Mouse (Mus musculus) heart, embryonic 13.5 days (tissue): Measurements from ENCODE around the gene Tmem41b. TPM values are rescaled to one million over a fixed set of nuclear protein-coding genes. Genes with fewer than 3 reads are reported as not detected.

Source experiments
- ATAC-seq: fragments of 200-750 bp; cut with Nextera tagmentation; 2 replicates; pipeline ENCODE4 v1.8.0; 2017; ENCODE audit warnings: moderate TSS enrichment; ENCODE audit not compliant: insufficient number of reproducible peaks, low FRiP score, low TSS enrichment; ENCODE audit errors: extremely low read depth
- H3K27ac ChIP-seq: fragments of 300-500 bp; sonication (generic); replicated peaks from 2 replicates; pipeline ENCODE4 v1.5.1; 2015; ENCODE audit warnings: moderate library complexity, mild to moderate bottlenecking, inconsistent platforms
- H3K27me3 ChIP-seq: fragments of 300-500 bp; sonication (generic); replicated peaks from 2 replicates; pipeline ENCODE4 v1.6.1; 2015; ENCODE audit warnings: mild to moderate bottlenecking, inconsistent platforms
- H3K36me3 ChIP-seq: fragments of 300-500 bp; sonication (generic); 2 replicates; pipeline ENCODE4 v1.6.1; 2015; ENCODE audit warnings: mild to moderate bottlenecking, inconsistent platforms
- H3K4me1 ChIP-seq: fragments of 300-500 bp; sonication (generic); 2 replicates; pipeline ENCODE4 v1.6.1; 2015; ENCODE audit warnings: inconsistent platforms
- H3K4me2 ChIP-seq: fragments of 300-500 bp; sonication (generic); 2 replicates; pipeline ENCODE4 v1.6.1; 2015; ENCODE audit warnings: inconsistent platforms, mild to moderate bottlenecking, moderate library complexity
- H3K4me3 ChIP-seq: fragments of 300-500 bp; sonication (generic); 2 replicates; pipeline ENCODE4 v1.5.1; 2015; ENCODE audit warnings: moderate library complexity, mild to moderate bottlenecking, inconsistent platforms
- H3K9ac ChIP-seq: fragments of 300-500 bp; sonication (generic); 2 replicates; pipeline ENCODE4 v1.6.1; 2015; ENCODE audit warnings: inconsistent platforms, mild to moderate bottlenecking, moderate library complexity
- H3K9me3 ChIP-seq: fragments of 300-500 bp; sonication (generic); 2 replicates; pipeline ENCODE4 v1.6.1; 2016; ENCODE audit warnings: inconsistent platforms
- WGBS: fragments of 180-500 bp; shearing (Covaris S2); methylation state at CpG from one replicate; pipeline ENCODE4 v1.1.7; 2015; ENCODE audit warnings: mixed read lengths; 5-methylcytosine and 5-hydroxymethylcytosine counted together
- polyA plus RNA-seq: library from polyadenylated mRNA; unstranded; fragments of >200 nt; fragmentation: Nextera tagmentation; extraction: Ambion mirVana; gene quantifications from 2 replicates; pipeline ENCODE4 v1.2.1, GENCODE M21; 2015

Gene Tmem41b
- polyA plus RNA-seq, 1 experiment from 2014 or later = 42.6 TPM

- peak overlapping the region; percentile 90 for H3K4me3 ChIP-seq
- H3K9ac ChIP-seq = peak overlapping the region; percentile 99
- no peaks in the 10 kb centered on the region for H3K27me3 ChIP-seq
- H3K27ac ChIP-seq = peak overlapping the region; percentile 97
- H3K36me3 ChIP-seq = no peaks in the 10 kb centered on the region
- H3K4me2 ChIP-seq = peak overlapping the region; percentile 80
- ATAC-seq = no peak
- WGBS = 4% methylated on average over 18 of the region's 18 CpGs
- H3K9me3 ChIP-seq = no peaks in the 10 kb centered on the region
- H3K4me1 ChIP-seq = peaks cover 58% of the 10 kb centered on the region
Measured at GRCm38 (mm10) chr7:109958843-109959715, 27.6 kb downstream of the Tmem41b start.

GRCm38 (mm10) chr7:109957996-109958789, 28.5 kb downstream of the Tmem41b start:
- no peaks in the 10 kb centered on the region for H3K27me3 ChIP-seq
- peaks cover 62% of the 10 kb centered on the region for H3K4me1 ChIP-seq
- H3K4me2 ChIP-seq = peak overlapping the region; percentile 80
- 59% methylated on average over 8 of the region's 8 CpGs for WGBS
- H3K36me3 ChIP-seq = no peaks in the 10 kb centered on the region
- no peak for ATAC-seq
- H3K4me3 ChIP-seq = peak overlapping the region; percentile 90
- H3K27ac ChIP-seq = peak overlapping the region; percentile 97
- peak overlapping the region; percentile 99 for H3K9ac ChIP-seq
- no peaks in the 10 kb centered on the region for H3K9me3 ChIP-seq

- Histone ChIP-seq H3K27me3 (no peaks in the 10 kb centered on the region), H3K9ac (no peak overlapping the region; the same call in 1 of the 2 replicates), H3K9me3 (no peaks in the 10 kb centered on the region), H3K27ac (0 out of 2 replicates have a peak overlapping the region, but pooled peaks have one; percentile 10), H3K4me2 (no peak overlapping the region), H3K4me3 (no peak overlapping the region), H3K36me3 (no peaks in the 10 kb centered on the region), H3K4me1 (peaks cover 58% of the 10 kb centered on the region)
- no peak for ATAC-seq
- WGBS = 64% methylated on average over 6 of the region's 6 CpGs
Measured at GRCm38 (mm10) chr7:109954622-109955401, 31.9 kb downstream of the Tmem41b start.

- no peak overlapping the region for H3K4me2 ChIP-seq
- H3K27me3 ChIP-seq = no peaks in the 10 kb centered on the region
- WGBS = 73% methylated on average over 4 of the region's 4 CpGs
- no peak overlapping the region for H3K27ac ChIP-seq
- H3K4me3 ChIP-seq = no peak overlapping the region
- H3K4me1 ChIP-seq = peaks cover 50% of the 10 kb centered on the region
- ATAC-seq = no peak
- no peaks in the 10 kb centered on the region for H3K36me3 ChIP-seq
- H3K9ac ChIP-seq = no peak overlapping the region
- no peaks in the 10 kb centered on the region for H3K9me3 ChIP-seq
Measured at GRCm38 (mm10) chr7:109951297-109951696, 35.4 kb downstream of the Tmem41b start.

DNA sequence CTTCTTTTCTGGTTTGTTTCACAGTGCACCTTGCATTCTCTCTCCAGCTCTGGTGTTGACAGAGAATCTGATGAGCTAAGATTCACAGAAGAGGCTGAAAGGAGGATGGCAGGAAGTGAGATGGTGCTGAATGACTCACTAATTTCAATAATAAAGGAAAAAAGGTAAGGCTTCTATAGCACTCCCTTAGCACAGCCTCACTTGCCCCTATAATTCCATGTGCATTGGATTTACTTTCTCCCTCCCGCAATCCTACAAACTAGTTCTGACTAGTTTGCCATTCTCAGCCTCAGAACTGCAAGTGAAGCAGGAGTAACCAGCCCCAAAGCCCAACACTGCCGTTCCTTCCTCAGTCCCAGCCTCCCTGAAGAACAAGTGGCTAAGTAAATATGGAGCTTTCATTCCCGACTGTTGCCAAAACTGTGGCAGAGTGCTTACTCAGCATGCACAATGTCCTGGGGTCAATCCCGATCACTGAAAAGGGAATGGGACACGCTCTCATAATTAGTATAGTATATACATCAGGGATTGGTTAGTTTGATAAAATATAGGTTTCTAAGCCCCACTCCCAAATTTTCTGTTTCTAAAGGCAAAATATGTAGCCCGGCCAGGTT, 42.2 kb downstream of the Tmem41b start:
- WGBS = 48% methylated on average over 6 of the region's 6 CpGs
- ATAC-seq = 0 out of 2 replicates have a peak, but pooled peaks have one; percentile 14
- no peaks in the 10 kb centered on the region for H3K9me3 ChIP-seq
- H3K4me2 ChIP-seq = peak overlapping the region; percentile 16
- peaks cover 7% of the 10 kb centered on the region for H3K36me3 ChIP-seq
- H3K4me1 ChIP-seq = peaks cover 43% of the 10 kb centered on the region
- H3K9ac ChIP-seq = peak overlapping the region; percentile 57; the same call in 1 of the 2 replicates
- no peak overlapping the region for H3K4me3 ChIP-seq
- H3K27ac ChIP-seq = peak overlapping the region; percentile 33
- H3K27me3 ChIP-seq = no peaks in the 10 kb centered on the region

DNA sequence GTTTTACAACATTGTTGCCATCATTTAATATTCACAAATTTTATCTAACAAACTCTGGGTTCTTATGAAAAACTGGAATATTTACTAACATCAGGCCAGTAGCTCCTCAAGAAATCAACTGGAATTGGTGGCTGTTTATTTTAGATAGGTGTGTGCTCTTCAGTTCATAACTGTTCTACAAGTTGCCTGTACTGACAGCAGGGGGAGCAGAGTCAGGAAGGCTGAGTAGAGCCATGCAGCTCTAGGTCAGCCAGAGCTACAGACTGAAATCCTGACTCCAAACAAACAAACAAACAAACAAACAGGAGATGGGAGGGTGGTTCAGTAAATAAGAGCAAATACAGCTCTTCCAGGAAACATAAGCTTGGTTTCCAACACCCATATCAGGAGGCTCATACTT, 57.1 kb downstream of the Tmem41b start:
- no peak for ATAC-seq
- Histone ChIP-seq H3K4me1 (peaks cover under 1% of the 10 kb centered on the region; the same call in 1 of the 2 replicates), H3K27ac (no peak overlapping the region), H3K36me3 (peaks cover 80% of the 10 kb centered on the region), H3K9ac (no peak overlapping the region), H3K4me2 (no peak overlapping the region), H3K4me3 (no peak overlapping the region), H3K27me3 (no peaks in the 10 kb centered on the region), H3K9me3 (no peaks in the 10 kb centered on the region)

DNA sequence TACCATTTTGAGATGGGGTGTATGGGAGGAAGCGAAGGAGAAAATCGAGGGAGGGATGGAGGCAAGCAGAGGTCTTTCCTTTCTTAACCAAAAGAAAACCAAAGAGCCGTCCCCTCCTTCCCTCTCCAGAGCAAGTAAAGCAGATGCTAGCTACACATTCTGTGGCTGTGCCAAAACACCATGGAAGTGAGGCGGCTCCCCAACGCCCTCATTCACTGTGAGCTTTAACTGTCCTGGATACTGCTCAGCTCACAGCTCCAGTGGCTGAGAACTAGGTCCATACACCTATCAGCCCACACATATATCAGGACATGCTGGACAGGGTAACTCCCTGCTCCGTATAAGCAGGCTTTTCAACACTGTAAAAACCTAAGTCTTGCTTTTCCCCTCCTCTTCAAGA, 58.4 kb downstream of the Tmem41b start:
- Histone ChIP-seq H3K36me3 (peaks cover 74% of the 10 kb centered on the region), H3K27me3 (no peaks in the 10 kb centered on the region), H3K4me3 (no peak overlapping the region), H3K4me2 (no peak overlapping the region), H3K9ac (no peak overlapping the region), H3K4me1 (peaks cover 9% of the 10 kb centered on the region), H3K9me3 (no peaks in the 10 kb centered on the region), H3K27ac (no peak overlapping the region)
- ATAC-seq = no peak
- 84% methylated on average over 6 of the region's 6 CpGs for WGBS

DNA sequence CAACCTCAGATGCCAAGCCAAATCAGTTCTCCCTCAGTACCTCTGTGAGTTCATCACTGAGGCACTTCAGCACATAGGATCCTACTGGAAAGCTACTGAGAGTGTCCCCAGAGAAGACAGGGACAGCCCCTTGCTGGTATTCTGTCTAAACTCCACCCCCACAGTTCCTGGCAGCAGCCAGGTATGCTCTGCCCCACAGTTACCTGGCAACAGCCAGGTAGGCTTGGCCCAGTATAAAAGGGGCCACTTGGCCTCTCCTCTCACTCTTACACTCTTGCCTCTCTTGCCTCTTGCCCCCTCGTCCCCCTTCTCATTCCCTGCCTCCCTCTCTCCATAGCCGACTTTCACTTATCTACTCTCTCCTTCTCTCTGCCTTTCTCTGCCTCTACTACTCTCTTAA, 61.8 kb downstream of the Tmem41b start:
- WGBS = 72% methylated on average over 2 of the region's 2 CpGs
- peaks cover 76% of the 10 kb centered on the region for H3K36me3 ChIP-seq
- peaks cover 9% of the 10 kb centered on the region for H3K4me1 ChIP-seq
- no peak overlapping the region for H3K4me3 ChIP-seq
- no peak overlapping the region for H3K4me2 ChIP-seq
- H3K27ac ChIP-seq = no peak overlapping the region
- no peaks in the 10 kb centered on the region for H3K27me3 ChIP-seq
- no peak overlapping the region for H3K9ac ChIP-seq
- H3K9me3 ChIP-seq = no peaks in the 10 kb centered on the region
- no peak for ATAC-seq

DNA sequence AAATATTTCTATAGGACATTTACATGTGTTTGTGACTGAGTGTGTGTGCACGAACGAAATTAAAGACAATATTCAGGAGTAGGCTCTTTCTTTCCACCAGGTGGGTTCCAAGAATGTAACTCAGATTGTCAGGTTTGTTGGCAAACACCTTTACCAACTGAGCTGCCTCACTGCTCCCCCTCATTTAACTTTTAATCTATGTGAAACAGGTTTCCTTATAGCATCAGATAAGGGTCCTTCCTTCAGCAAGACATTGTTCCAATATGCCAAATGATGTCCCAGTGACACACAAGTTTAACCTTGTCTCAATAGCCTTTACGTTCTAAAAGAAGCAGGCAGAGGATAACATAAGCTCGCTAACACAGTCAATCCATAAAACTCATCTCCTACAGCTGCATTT, 63.8 kb downstream of the Tmem41b start:
- Histone ChIP-seq H3K4me3 (no peak overlapping the region), H3K9ac (no peak overlapping the region), H3K36me3 (peaks cover 86% of the 10 kb centered on the region), H3K4me2 (no peak overlapping the region), H3K4me1 (peaks cover 9% of the 10 kb centered on the region), H3K27ac (no peak overlapping the region), H3K27me3 (no peaks in the 10 kb centered on the region), H3K9me3 (no peaks in the 10 kb centered on the region)
- no peak for ATAC-seq
- 86% methylated on average over 4 of the region's 4 CpGs for WGBS
